Comparison of ENCODE assay signal across 13 mouse cellular contexts in genomic region chr1:37959486-37959885, GRCm38 (mm10). TPM values are rescaled to one million over a fixed set of nuclear protein-coding genes. Genes with fewer than 3 reads are reported as not detected.
DNase-seq lines count a peak whose midpoint lies in the region; ATAC-seq and TF ChIP-seq lines count a peak whose summit lies in the region.
"Had no signal": no experiment of that assay in that cellular context is flagged by ENCODE, and none has a peak within 500 bp of the region (broad histone marks: within the 10 kb centered on the region; RNA-seq: fewer than 3 reads in every experiment).

No protein-coding gene starts in this region.

- no peak overlapping the region for H3K4me3 ChIP-seq in midbrain, postnatal 0 days (ENCODE audit: low read depth, low read length)
- no peak overlapping the region for H3K4me3 ChIP-seq in midbrain, embryonic 10.5 days
- H3K4me3 ChIP-seq: embryonic facial prominence, embryonic 10.5 days; midbrain, embryonic 12.5 days had no signal

- no peaks in the 10 kb centered on the region for H3K9me3 ChIP-seq in midbrain, postnatal 0 days (ENCODE audit: low read length)
- H3K9me3 ChIP-seq in midbrain, embryonic 10.5 days (replicated peaks): no peaks in the 10 kb centered on the region
- H3K9me3 ChIP-seq: embryonic facial prominence, embryonic 10.5 days; midbrain, embryonic 12.5 days had no signal

- no peak overlapping the region for H3K9ac ChIP-seq in midbrain, postnatal 0 days (replicated peaks; ENCODE audit: low read length, poor library complexity, severe bottlenecking)
- H3K9ac ChIP-seq: midbrain, embryonic 12.5 days had no signal

- H3K4me1 ChIP-seq in midbrain, postnatal 0 days (ENCODE audit: insufficient read depth, low read length): no peaks in the 10 kb centered on the region
- peaks cover 5% of the 10 kb centered on the region; the same call in 1 of the 2 replicates for H3K4me1 ChIP-seq in midbrain, embryonic 10.5 days
- H3K4me1 ChIP-seq: embryonic facial prominence, embryonic 10.5 days; midbrain, embryonic 12.5 days had no signal

- TF ChIP-seq CTCF in midbrain, postnatal 0 days (IDR thresholded peaks at IDR 0.05): no peak

- H3K27ac ChIP-seq in midbrain, postnatal 0 days (ENCODE audit: low read depth, low read length): no peak overlapping the region
- H3K27ac ChIP-seq in midbrain, embryonic 10.5 days (replicated peaks): no peak overlapping the region
- H3K27ac ChIP-seq: embryonic facial prominence, embryonic 10.5 days; midbrain, embryonic 12.5 days had no signal

- peak; percentile 67; the same call in 1 of the 2 replicates for ATAC-seq in frontal cortex, adult (ENCODE audit: low TSS enrichment)
- ATAC-seq in midbrain, postnatal 0 days (ENCODE audit: low FRiP score): no peak

- no peaks in the 10 kb centered on the region for H3K27me3 ChIP-seq in midbrain, postnatal 0 days (ENCODE audit: insufficient read depth, low read length)
- H3K27me3 ChIP-seq in midbrain, embryonic 10.5 days (ENCODE audit: low read depth, poor library complexity, severe bottlenecking): no peaks in the 10 kb centered on the region
- H3K27me3 ChIP-seq: midbrain, embryonic 12.5 days had no signal

- no peaks in the 10 kb centered on the region for H3K36me3 ChIP-seq in midbrain, postnatal 0 days (ENCODE audit: insufficient read depth, low read length)
- H3K36me3 ChIP-seq in midbrain, embryonic 10.5 days: no peaks in the 10 kb centered on the region
- H3K36me3 ChIP-seq: embryonic facial prominence, embryonic 10.5 days; midbrain, embryonic 12.5 days had no signal

- DNase-seq in frontal cortex, postnatal 25 days (ENCODE audit: low spot score in 2 of 2): no peak
- DNase-seq in midbrain, postnatal 0 days (ENCODE audit: low spot score): peak; percentile 60
- DNase-seq in midbrain, embryonic 10.5 days (ENCODE audit: low spot score): no peak
- peak; percentile 21 to 30 for DNase-seq in frontal cortex, postnatal 10 days (ENCODE audit: low spot score in 2 of 2)
- no peak for DNase-seq in B cell, adult 2 months
- DNase-seq in gastrocnemius, adult 8-10 months (ENCODE audit: low spot score in 2 of 2): no peak
- DNase-seq in urinary bladder, adult 2 months (ENCODE audit: low spot score): no peak
- DNase-seq: heart, postnatal 10 days; kidney, postnatal 36 days; liver had no signal

- 58% methylated on average over 5 of the region's 5 CpGs for WGBS in midbrain, postnatal 0 days
- WGBS in midbrain, embryonic 10.5 days: 70% methylated on average over 5 of the region's 5 CpGs

- no peak overlapping the region for H3K4me2 ChIP-seq in midbrain, postnatal 0 days (ENCODE audit: low read depth, low read length, poor library complexity, severe bottlenecking)
- H3K4me2 ChIP-seq: midbrain, embryonic 12.5 days had no signal

RNA-seq across cellular contexts. Expression of gene Lyg1, which starts 1.9 kb away (rescaled TPM):
- not detected in 2 replicates for total RNA-seq in midbrain, postnatal 0 days (2014; rRNA removed)
- not detected in 2 replicates for polyA plus RNA-seq in midbrain, postnatal 0 days (2015; fragmentation: Nextera tagmentation; extraction: Ambion mirVana)
- polyA plus RNA-seq in midbrain, embryonic 10.5 days (2016; fragmentation: Nextera tagmentation; extraction: Ambion mirVana): not detected in 2 replicates
- total RNA-seq in gastrocnemius, adult 8-10 months (2022): not detected
- not detected in 2 replicates for polyA plus RNA-seq in urinary bladder, adult 2 months (2012; rRNA removed)
- total RNA-seq: heart, postnatal 10 days had no signal
- polyA plus RNA-seq: embryonic facial prominence, embryonic 10.5 days; midbrain, embryonic 12.5 days had no signal

RNA-seq across cellular contexts. Expression of gene Txndc9, which starts 38.2 kb away (rescaled TPM):
- 33.2 and 34.4 TPM in 2 replicates for total RNA-seq in midbrain, postnatal 0 days (2014; rRNA removed)
- 112 and 116 TPM in 2 replicates for polyA plus RNA-seq in midbrain, postnatal 0 days (2015; fragmentation: Nextera tagmentation; extraction: Ambion mirVana)
- polyA plus RNA-seq in midbrain, embryonic 10.5 days (2016; fragmentation: Nextera tagmentation; extraction: Ambion mirVana): 154 and 160 TPM in 2 replicates
- total RNA-seq in gastrocnemius, adult 8-10 months (2022): 10 to 100 TPM; 30.9 to 38.3 (median 35.5) TPM
- polyA plus RNA-seq in urinary bladder, adult 2 months (2012; rRNA removed): 54.7 and 55.7 TPM in 2 replicates

RNA-seq across cellular contexts. Expression of gene Eif5b, which starts 38.3 kb away (rescaled TPM):
- 6.6 and 12.4 TPM in 2 replicates for total RNA-seq in midbrain, postnatal 0 days (2014; rRNA removed)
- 16.7 and 19.6 TPM in 2 replicates for polyA plus RNA-seq in midbrain, postnatal 0 days (2015; fragmentation: Nextera tagmentation; extraction: Ambion mirVana)
- 24.7 and 24.9 TPM in 2 replicates for polyA plus RNA-seq in midbrain, embryonic 10.5 days (2016; fragmentation: Nextera tagmentation; extraction: Ambion mirVana)
- total RNA-seq in gastrocnemius, adult 8-10 months (2022): 10 to 100 TPM; 53.3 to 62.9 (median 54.8) TPM
- 26.0 and 35.1 TPM in 2 replicates for polyA plus RNA-seq in urinary bladder, adult 2 months (2012; rRNA removed)

RNA-seq across cellular contexts. Expression of gene Lyg2, which starts 43.2 kb away (rescaled TPM):
- total RNA-seq in midbrain, postnatal 0 days (2014; rRNA removed): not detected in 2 replicates
- 0.06 and 0.07 TPM in 2 replicates for polyA plus RNA-seq in midbrain, postnatal 0 days (2015; fragmentation: Nextera tagmentation; extraction: Ambion mirVana)
- not detected in 2 replicates for polyA plus RNA-seq in midbrain, embryonic 10.5 days (2016; fragmentation: Nextera tagmentation; extraction: Ambion mirVana)
- not detected for total RNA-seq in gastrocnemius, adult 8-10 months (2022)
- not detected in 2 replicates for polyA plus RNA-seq in urinary bladder, adult 2 months (2012; rRNA removed)
- total RNA-seq: heart, postnatal 10 days had no signal
- polyA plus RNA-seq: embryonic facial prominence, embryonic 10.5 days; midbrain, embryonic 12.5 days had no signal

Comparison
In these comparisons a context has a peak if more than half of its experiments do, and no peak if none do; other contexts are left out.
1. DNase-seq: peak in midbrain, postnatal 0 days (single experiment) and frontal cortex, postnatal 10 days (2 of 2); none in frontal cortex, postnatal 25 days (0 of 2), midbrain, embryonic 10.5 days (single experiment), B cell, adult 2 months (0 of 2), gastrocnemius, adult 8-10 months (0 of 2) and urinary bladder, adult 2 months (single experiment).